Mouse (Mus musculus) forebrain, embryonic 16.5 days (tissue): ENCODE measurements around the gene Chst11. TPM values are rescaled to one million over a fixed set of nuclear protein-coding genes. Genes with fewer than 3 reads are reported as not detected.

Source experiments
- ATAC-seq: fragments of 200-750 bp; cut with Nextera tagmentation; 2 replicates; pipeline ENCODE4 v1.8.0; 2017; ENCODE audit warnings: mild to moderate bottlenecking, moderate library complexity
- H3K27ac ChIP-seq: fragments of 300-500 bp; sonication (generic); 2 replicates; pipeline ENCODE4 v1.5.1; 2014; ENCODE audit warnings: low read length, control low read depth
- H3K27me3 ChIP-seq: fragments of 300-500 bp; sonication (generic); replicated peaks from 2 replicates; pipeline ENCODE4 v1.6.1; 2014; ENCODE audit warnings: low read length; ENCODE audit not compliant: control insufficient read depth, insufficient read depth
- H3K36me3 ChIP-seq: fragments of 300-500 bp; sonication (generic); 2 replicates; pipeline ENCODE4 v1.6.1; 2014; ENCODE audit not compliant: control insufficient read depth, insufficient read depth
- H3K4me1 ChIP-seq: fragments of 300-500 bp; sonication (generic); replicated peaks from 2 replicates; pipeline ENCODE4 v1.6.1; 2014; ENCODE audit warnings: low read length; ENCODE audit not compliant: control insufficient read depth, insufficient read depth
- H3K4me2 ChIP-seq: fragments of 300-500 bp; sonication (generic); 2 replicates; pipeline ENCODE4 v1.6.1; 2014; ENCODE audit warnings: mild to moderate bottlenecking, low read length, control low read depth
- H3K4me3 ChIP-seq: fragments of 300-500 bp; sonication (generic); replicated peaks from 2 replicates; pipeline ENCODE4 v1.5.1; 2014; ENCODE audit warnings: mild to moderate bottlenecking, low read length, control low read depth
- H3K9ac ChIP-seq: fragments of 300-500 bp; sonication (generic); replicated peaks from 2 replicates; pipeline ENCODE4 v1.6.1; 2014; ENCODE audit warnings: low read depth, low read length, control low read depth
- H3K9me3 ChIP-seq: fragments of 300-500 bp; sonication (generic); 2 replicates; pipeline ENCODE4 v1.6.1; 2016; ENCODE audit warnings: low read length; ENCODE audit not compliant: control insufficient read depth
- WGBS: fragments of 180-500 bp; shearing (Covaris S2); extraction: QIAGEN DNeasy Blood & Tissue Kit; methylation state at CpG from one replicate; pipeline ENCODE4 v1.1.7; 2014; 5-methylcytosine and 5-hydroxymethylcytosine counted together
- polyA plus RNA-seq: library from polyadenylated mRNA; unstranded; fragments of >200 nt; fragmentation: Nextera tagmentation; extraction: Ambion mirVana; gene quantifications from 2 replicates; pipeline ENCODE4 v1.2.1, GENCODE M21; 2015

Gene Chst11
- polyA plus RNA-seq, 1 experiment from 2014 or later = 3.4 TPM

GRCm38 (mm10) chr10:83217256-83217655 lies 232.0 kb downstream of the Chst11 start:
- Histone ChIP-seq H3K27ac (no peak overlapping the region), H3K27me3 (no peaks in the 10 kb centered on the region), H3K9ac (no peak overlapping the region), H3K36me3 (no peaks in the 10 kb centered on the region), H3K9me3 (no peaks in the 10 kb centered on the region), H3K4me2 (no peak overlapping the region), H3K4me3 (no peak overlapping the region), H3K4me1 (peaks cover 2% of the 10 kb centered on the region; the same call in 1 of the 2 replicates)
- ATAC-seq = no peak
- 85% methylated on average over 5 of the region's 5 CpGs for WGBS

GRCm38 (mm10) chr10:83218778-83219177 lies 233.5 kb downstream of the Chst11 start:
- H3K36me3 ChIP-seq = no peaks in the 10 kb centered on the region
- no peak for ATAC-seq

GRCm38 (mm10) chr10:83219729-83220128 lies 234.4 kb downstream of the Chst11 start:
- no peak overlapping the region for H3K4me2 ChIP-seq
- H3K27ac ChIP-seq = no peak overlapping the region; the same call in 1 of the 2 replicates
- H3K9me3 ChIP-seq = no peaks in the 10 kb centered on the region
- peaks cover 2% of the 10 kb centered on the region; the same call in 1 of the 2 replicates for H3K4me1 ChIP-seq
- no peak overlapping the region for H3K9ac ChIP-seq
- 27% methylated on average over 12 of the region's 12 CpGs for WGBS
- H3K27me3 ChIP-seq = no peaks in the 10 kb centered on the region
- H3K4me3 ChIP-seq = no peak overlapping the region
- no peaks in the 10 kb centered on the region for H3K36me3 ChIP-seq
- ATAC-seq = peak; percentile 61

More at GRCm38 (mm10) chr10:83218778-83219177, 233.5 kb downstream of the Chst11 start:
- 16% methylated on average over 2 of the region's 2 CpGs for WGBS
- H3K27ac ChIP-seq = no peak overlapping the region
- H3K4me1 ChIP-seq = peaks cover 2% of the 10 kb centered on the region; the same call in 1 of the 2 replicates
- no peak overlapping the region for H3K4me2 ChIP-seq
- H3K9me3 ChIP-seq = no peaks in the 10 kb centered on the region
- no peaks in the 10 kb centered on the region for H3K27me3 ChIP-seq
- no peak overlapping the region for H3K9ac ChIP-seq
- no peak overlapping the region for H3K4me3 ChIP-seq

GRCm38 (mm10) chr10:83220217-83220616 lies 234.9 kb downstream of the Chst11 start:
- Histone ChIP-seq H3K9me3 (no peaks in the 10 kb centered on the region), H3K27ac (no peak overlapping the region)
- ATAC-seq = peak; percentile 81

GRCm38 (mm10) chr10:83220847-83221246 lies 235.5 kb downstream of the Chst11 start:
- WGBS = 90% methylated on average over 3 of the region's 3 CpGs
- H3K9ac ChIP-seq = no peak overlapping the region
- H3K4me1 ChIP-seq = peaks cover 2% of the 10 kb centered on the region; the same call in 1 of the 2 replicates
- no peak for ATAC-seq
- no peaks in the 10 kb centered on the region for H3K27me3 ChIP-seq
- H3K9me3 ChIP-seq = no peaks in the 10 kb centered on the region
- no peak overlapping the region for H3K4me3 ChIP-seq
- H3K36me3 ChIP-seq = no peaks in the 10 kb centered on the region
- no peak overlapping the region for H3K4me2 ChIP-seq
- H3K27ac ChIP-seq = no peak overlapping the region

More at GRCm38 (mm10) chr10:83220217-83220616, 234.9 kb downstream of the Chst11 start:
- Histone ChIP-seq H3K27me3 (no peaks in the 10 kb centered on the region), H3K4me1 (peaks cover 2% of the 10 kb centered on the region; the same call in 1 of the 2 replicates), H3K36me3 (no peaks in the 10 kb centered on the region), H3K4me2 (no peak overlapping the region), H3K9ac (no peak overlapping the region), H3K4me3 (no peak overlapping the region)
- WGBS = 55% methylated on average over 10 of the region's 10 CpGs

- Histone ChIP-seq H3K27ac (no peak overlapping the region), H3K9ac (no peak overlapping the region), H3K27me3 (no peaks in the 10 kb centered on the region), H3K9me3 (no peaks in the 10 kb centered on the region), H3K4me1 (no peaks in the 10 kb centered on the region), H3K36me3 (no peaks in the 10 kb centered on the region), H3K4me2 (no peak overlapping the region), H3K4me3 (no peak overlapping the region)
- 39% methylated on average over 3 of the region's 3 CpGs for WGBS
- no peak for ATAC-seq
These were observed 239.7 kb downstream of the Chst11 start for GRCm38 (mm10) chr10:83224999-83225398.

- Histone ChIP-seq H3K9me3 (no peaks in the 10 kb centered on the region), H3K36me3 (no peaks in the 10 kb centered on the region), H3K27ac (no peak overlapping the region), H3K4me2 (no peak overlapping the region), H3K27me3 (no peaks in the 10 kb centered on the region), H3K4me3 (no peak overlapping the region), H3K4me1 (no peaks in the 10 kb centered on the region), H3K9ac (no peak overlapping the region)
- no peak for ATAC-seq
- WGBS = 92% methylated on average over 4 of the region's 4 CpGs
These were observed 243.3 kb downstream of the Chst11 start for GRCm38 (mm10) chr10:83228626-83229025.

- Histone ChIP-seq H3K4me2 (no peak overlapping the region), H3K4me1 (0 out of 2 replicates have a peak, but pooled peaks cover 2% of the 10 kb centered on the region), H3K4me3 (no peak overlapping the region), H3K9me3 (no peaks in the 10 kb centered on the region), H3K27me3 (no peaks in the 10 kb centered on the region), H3K36me3 (no peaks in the 10 kb centered on the region), H3K27ac (no peak overlapping the region), H3K9ac (no peak overlapping the region)
- WGBS = 86% methylated on average over 3 of the region's 3 CpGs
- ATAC-seq = no peak
These were observed 248.7 kb downstream of the Chst11 start for GRCm38 (mm10) chr10:83233967-83234366.

GRCm38 (mm10) chr10:83234391-83234790 lies 249.1 kb downstream of the Chst11 start:
- no peak overlapping the region for H3K27ac ChIP-seq
- H3K27me3 ChIP-seq = no peaks in the 10 kb centered on the region
- 47% methylated on average over 4 of the region's 4 CpGs for WGBS
- no peak overlapping the region for H3K4me2 ChIP-seq
- ATAC-seq = no peak
- H3K9me3 ChIP-seq = no peaks in the 10 kb centered on the region
- H3K4me3 ChIP-seq = no peak overlapping the region
- H3K4me1 ChIP-seq = 0 out of 2 replicates have a peak, but pooled peaks cover 2% of the 10 kb centered on the region
- H3K9ac ChIP-seq = no peak overlapping the region
- no peaks in the 10 kb centered on the region for H3K36me3 ChIP-seq
